Mouse (Mus musculus) intestine, embryonic 14.5 days (tissue): ENCODE results near the gene Gm2a. TPM values are rescaled to one million over a fixed set of nuclear protein-coding genes. Genes with fewer than 3 reads are reported as not detected.

Source experiments
- polyA plus RNA-seq: library from polyadenylated mRNA; unstranded; fragments of >200 nt; fragmentation: Nextera tagmentation; extraction: Ambion mirVana; gene quantifications from 2 replicates; pipeline ENCODE4 v1.2.1, GENCODE M21; 2014

Gene Gm2a
- polyA plus RNA-seq, 1 experiment from 2014 or later: 23.1 TPM

Other genes starting within 250 kb of the Gm2a start
- 8.0 and 12.4 TPM in 2 replicates for gene Lyrm7, start 237.2 kb upstream of the Gm2a start, polyA plus RNA-seq
- 740 and 774 TPM in 2 replicates for gene Hint1, start 231.7 kb upstream of the Gm2a start, polyA plus RNA-seq
- 263 and 321 TPM in 2 replicates for gene Gpx3, start 195.7 kb upstream of the Gm2a start, polyA plus RNA-seq
- 20.5 and 20.9 TPM in 2 replicates for gene Tnip1, start 135.2 kb upstream of the Gm2a start, polyA plus RNA-seq
- gene Anxa6, start 64.7 kb upstream of the Gm2a start, polyA plus RNA-seq: 327 and 365 TPM in 2 replicates
- 3.0 and 3.1 TPM in 2 replicates for gene Ccdc69, start 20.0 kb upstream of the Gm2a start, polyA plus RNA-seq
- gene Slc36a3, start 53.6 kb downstream of the Gm2a start, polyA plus RNA-seq: not detected in 2 replicates
- gene Slc36a2, start 87.0 kb downstream of the Gm2a start, polyA plus RNA-seq: 0.09 TPM in 2 replicates
- gene Slc36a1, start 106.2 kb downstream of the Gm2a start, polyA plus RNA-seq: 2.6 and 2.9 TPM in 2 replicates
- gene Fat2, start 238.4 kb downstream of the Gm2a start, polyA plus RNA-seq: 0.07 TPM in 2 replicates